Mouse (Mus musculus): ENCODE data around the gene Kcnh2.

- TF ChIP-seq CTCF (IDR thresholded peaks at IDR 0.05; ENCODE audit: extremely low read depth, insufficient read depth, insufficient read length, insufficient replicate concordance) (no peak), POLR2A (IDR thresholded peaks at IDR 0.05; ENCODE audit: low read depth, low read length) (no peak)
Observed at GRCm38 (mm10) chr5:24326166-24326841, 25.1 kb downstream of the Kcnh2 start.

All from spleen, adult 2 months (tissue).